Mouse (Mus musculus) cerebellum, postnatal 36 days (tissue): ENCODE data around the gene Taok3.

Experiments
- DNase-seq, 2 experiments: peaks; one replicate each; pipeline ENCODE4 v3.0.0; 2021 to 2022; ENCODE audit warnings: mixed read lengths in 2 of 2

The Taok3 gene

DNA sequence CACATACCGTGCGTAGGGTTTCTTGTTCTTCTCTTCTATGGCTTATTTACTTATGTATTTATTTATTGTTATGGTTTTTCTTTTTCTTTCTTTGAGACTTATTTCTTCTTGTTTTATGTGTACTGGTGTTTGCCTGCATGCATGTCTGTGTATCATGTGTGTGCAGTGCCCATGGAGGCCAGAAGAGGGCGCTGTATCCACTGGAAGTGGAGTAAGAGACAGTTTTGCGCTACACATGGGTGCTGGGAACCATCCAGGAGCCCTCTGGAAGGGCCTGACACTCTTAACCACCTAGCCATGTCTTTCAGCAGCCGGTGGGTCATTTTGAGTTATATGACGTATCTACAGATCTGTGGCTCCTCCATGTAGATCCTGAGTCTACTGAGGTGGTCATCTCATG lies 64.9 kb downstream of the Taok3 start:
- no peak for DNase-seq

- no peak for DNase-seq
These were observed 65.7 kb downstream of the Taok3 start for GRCm38 (mm10) chr5:117185673-117186072.

GRCm38 (mm10) chr5:117192061-117192460 lies 72.1 kb downstream of the Taok3 start:
- DNase-seq = peak; percentile 54 to 63

- no peak for DNase-seq
These were observed 73.8 kb downstream of the Taok3 start for GRCm38 (mm10) chr5:117193748-117194147.

DNA sequence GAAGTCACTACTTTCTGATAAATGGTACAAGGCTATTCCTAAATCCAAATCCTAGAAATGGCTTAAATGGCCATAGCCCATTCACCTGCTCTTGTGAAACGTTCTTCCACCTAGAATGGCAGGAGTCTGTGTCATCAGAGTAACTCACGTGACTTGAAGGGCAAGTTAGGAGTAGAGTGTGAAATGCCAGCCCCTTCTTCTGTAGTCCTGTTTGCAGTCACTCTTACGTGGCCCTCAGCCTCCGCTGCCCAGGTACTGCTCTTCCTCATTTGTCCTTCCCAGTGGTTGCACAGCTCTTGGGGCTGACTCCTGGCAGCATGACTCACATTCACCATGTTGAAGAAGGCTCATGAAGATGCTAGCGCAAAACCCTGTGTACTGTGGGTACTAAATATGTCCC lies 74.7 kb downstream of the Taok3 start:
- DNase-seq = no peak

DNA sequence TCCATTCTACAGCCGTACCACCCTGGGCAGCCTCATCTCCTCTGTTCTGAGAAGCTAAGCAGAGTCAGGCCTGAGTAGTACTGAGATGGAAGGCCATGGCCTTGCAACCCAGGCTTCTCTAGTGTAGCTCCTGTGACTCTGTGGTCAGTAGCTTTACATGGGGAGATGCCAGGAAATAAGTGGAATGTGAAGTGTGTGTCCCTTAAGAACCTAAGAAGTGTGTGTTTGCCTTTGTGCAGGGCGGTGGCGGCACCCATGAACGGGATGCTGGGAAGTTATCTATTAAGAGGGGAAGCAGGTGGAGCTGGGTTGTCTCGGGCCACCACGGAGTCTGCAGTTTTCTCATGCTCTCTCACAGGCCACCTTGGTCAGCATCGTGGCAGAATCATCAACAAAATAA lies 76.6 kb downstream of the Taok3 start:
- DNase-seq = no peak

DNA sequence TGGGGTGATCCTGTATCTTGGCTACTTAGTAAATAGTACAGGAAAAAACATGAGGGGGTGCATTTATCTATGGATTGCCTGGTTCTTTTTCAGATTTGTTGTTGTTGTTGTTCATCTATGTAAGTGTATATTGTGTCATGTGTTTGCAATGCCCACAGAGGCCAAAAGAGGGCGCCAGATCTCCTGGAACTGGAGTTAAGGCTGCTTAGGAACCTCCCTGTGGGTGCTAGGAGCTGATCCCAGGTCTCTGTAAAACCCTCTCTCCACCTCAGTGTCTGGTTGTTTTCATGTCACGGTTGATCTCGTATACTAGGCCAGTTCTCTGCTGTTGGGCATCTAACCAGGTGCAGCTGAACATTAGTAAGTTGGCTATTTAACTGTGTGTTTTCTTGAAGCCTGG lies 78.5 kb downstream of the Taok3 start:
- no peak for DNase-seq

GRCm38 (mm10) chr5:117207286-117207685 lies 87.4 kb downstream of the Taok3 start:
- peak; percentile 34 to 41 for DNase-seq

DNA sequence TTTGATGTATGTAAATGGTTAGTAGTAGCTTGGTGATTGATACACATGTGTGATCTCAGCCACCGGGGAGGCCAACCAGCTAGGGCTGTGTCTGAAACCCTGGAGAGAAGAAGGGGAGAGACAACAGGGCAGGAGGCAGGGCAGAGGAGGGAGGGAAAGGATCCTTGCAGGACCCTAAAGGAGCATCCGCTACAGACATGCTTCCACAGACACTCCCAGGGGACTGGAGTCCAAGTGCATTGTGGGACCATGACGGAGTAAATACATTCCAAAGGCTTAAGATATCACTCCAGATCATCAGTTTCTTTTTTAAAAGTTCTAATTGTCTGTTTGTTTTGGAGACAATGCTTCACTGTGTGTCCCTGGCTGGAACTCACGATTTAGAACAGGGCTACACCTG lies 94.1 kb downstream of the Taok3 start:
- no peak for DNase-seq

DNA sequence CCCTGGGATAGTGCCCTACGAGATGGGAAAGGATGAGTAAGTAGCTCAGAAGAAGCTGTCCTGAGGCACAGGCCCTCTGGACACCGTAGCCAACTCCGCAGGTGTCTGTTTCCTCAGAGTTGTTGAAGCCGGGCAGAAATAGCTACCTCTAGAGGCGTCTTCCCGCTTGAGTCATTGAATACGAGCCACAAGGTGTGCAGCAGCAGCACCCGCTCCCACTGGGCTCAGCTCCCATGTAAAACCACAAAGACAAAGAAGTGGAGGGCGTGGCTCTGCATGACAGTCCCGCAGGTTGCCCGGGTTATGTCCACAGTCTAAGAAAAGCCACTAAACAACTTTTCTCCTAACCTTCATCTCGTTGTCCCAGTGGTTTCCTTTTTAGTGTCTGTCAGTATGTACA lies 111.1 kb downstream of the Taok3 start:
- no peak for DNase-seq

DNA sequence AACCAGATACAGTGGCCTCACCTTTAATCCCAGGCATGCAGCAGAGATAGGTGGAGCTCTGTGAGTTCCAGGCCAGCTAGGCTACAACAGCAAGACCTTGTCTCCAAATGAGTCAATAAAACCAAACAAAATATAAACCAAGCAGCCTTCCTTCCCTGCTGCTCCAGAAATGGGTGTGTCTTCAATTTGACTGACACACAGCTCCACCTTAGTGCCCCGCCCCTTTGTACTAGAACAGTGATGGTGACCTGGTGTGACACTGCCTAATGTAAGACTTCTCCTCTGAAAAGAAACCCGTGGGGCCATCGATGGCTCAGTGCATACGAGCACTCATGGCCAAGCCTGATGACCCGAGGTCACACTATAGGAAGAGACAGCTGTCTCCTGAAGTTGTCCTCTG lies 116.6 kb downstream of the Taok3 start:
- no peak for DNase-seq

DNA sequence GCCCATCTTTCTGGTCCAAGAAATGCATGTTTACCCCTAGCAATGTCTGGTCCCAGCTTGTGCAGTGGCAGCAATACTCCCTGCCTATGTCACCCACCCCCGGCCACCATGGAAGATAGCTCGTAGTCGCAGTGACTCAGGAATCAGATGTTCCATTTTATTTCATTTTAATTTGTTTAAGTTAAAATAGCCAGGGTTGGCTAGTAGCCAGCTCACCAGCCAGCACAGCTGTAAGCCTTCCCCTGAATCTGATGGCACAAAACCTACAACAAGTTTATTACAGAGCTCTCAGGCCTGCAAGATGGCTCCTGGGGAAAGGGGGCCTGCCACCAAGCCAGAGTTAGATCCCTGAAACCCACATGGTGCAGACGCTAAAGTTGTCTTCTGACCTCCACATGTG lies 119.2 kb downstream of the Taok3 start:
- DNase-seq = no peak

- DNase-seq = peak in 1 of 2 experiments; percentile 33
These were observed 120.4 kb downstream of the Taok3 start for GRCm38 (mm10) chr5:117240321-117240731.

GRCm38 (mm10) chr5:117240761-117241322 lies 120.9 kb downstream of the Taok3 start:
- DNase-seq = peak; percentile 58 to 69

DNA sequence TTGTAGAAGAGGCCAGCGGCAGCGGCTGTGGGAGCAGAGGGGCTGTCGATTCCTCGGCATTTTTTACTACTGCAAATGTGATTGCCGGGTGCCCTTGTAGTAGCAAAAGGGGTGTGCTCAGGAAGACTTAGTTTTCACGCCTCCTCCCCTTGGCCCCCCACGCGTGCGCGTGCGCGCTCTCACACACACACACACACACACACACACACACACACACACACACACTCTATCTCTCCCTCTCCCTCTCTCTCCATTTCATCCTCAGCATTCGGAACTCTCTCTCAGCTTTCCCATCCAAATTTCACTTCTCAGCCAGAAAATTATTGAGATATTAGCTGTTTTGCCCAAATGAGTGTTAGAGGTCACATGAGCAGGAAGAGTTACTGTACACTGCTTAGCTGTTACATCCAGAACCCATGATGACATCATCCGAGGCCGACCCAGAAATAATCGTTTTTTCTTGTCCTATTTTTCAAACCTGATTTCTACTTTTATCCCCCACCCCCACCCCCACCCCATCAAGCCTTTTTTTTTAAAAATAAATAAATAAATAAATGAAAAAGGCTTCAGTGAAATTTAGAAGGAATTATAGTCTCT lies 122.1 kb downstream of the Taok3 start:
- DNase-seq = peak; percentile 74 to 75

DNA sequence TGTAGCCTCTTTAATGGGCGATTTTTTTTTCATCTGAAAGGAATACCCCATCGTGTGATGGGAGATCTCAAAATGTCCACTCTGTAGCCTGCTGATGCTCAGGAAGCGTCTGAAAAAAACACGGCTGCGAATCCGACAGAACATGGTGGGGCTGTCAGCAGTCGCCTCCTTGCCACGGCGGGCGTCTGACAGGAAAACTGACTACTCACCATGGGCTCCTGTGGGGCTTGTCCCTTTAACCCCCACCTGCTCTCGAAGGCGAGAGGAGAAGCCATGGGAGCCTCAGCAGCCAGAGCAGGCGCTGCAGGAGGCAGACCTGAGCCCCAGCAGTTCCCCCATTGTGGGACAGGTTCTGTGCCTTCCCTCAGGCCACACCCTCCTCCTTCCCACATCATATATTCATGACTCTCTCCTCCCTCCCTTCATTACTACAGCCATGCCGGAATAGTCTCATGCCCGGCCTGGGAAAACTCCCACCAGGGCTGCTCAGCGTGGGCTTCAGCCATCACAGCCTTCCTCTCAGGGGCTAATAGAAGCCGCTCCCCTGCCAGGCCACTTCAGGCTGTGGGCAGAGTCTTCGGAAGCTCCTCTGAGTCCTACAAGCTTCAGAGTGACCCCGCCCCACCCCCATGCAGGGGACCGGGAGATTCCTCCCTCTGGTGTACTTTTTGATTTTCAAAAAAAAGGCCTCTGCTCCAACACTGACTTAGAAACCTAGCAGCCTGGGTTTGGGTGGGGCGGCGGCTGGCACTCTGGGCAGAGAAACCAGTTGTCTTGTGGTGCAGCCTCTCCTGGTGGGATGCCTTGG lies 122.9 kb downstream of the Taok3 start:
- DNase-seq = peak; percentile 45 to 46

DNA sequence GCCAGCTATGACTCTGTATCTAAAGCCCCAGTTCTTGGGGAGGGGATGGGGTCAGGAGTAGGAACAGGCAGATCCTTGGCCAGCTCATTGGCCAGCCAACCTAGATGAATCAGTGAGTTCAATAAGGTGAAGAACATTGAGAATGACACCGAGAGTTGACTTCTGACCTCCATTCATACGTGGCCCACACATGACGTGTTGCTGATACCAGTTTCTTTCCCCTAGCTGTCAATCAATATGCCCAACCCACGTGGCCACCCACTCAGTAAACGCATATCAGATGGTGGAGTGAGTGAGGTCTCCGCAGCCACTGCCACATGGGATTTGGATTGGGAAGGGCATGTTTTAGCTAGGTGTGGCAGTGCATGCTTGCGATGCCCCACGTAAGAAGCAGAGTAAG lies 125.2 kb downstream of the Taok3 start:
- no peak for DNase-seq

- DNase-seq = peak in 1 of 2 experiments; percentile 31
These were observed 128.4 kb downstream of the Taok3 start for GRCm38 (mm10) chr5:117248351-117248750.

DNA sequence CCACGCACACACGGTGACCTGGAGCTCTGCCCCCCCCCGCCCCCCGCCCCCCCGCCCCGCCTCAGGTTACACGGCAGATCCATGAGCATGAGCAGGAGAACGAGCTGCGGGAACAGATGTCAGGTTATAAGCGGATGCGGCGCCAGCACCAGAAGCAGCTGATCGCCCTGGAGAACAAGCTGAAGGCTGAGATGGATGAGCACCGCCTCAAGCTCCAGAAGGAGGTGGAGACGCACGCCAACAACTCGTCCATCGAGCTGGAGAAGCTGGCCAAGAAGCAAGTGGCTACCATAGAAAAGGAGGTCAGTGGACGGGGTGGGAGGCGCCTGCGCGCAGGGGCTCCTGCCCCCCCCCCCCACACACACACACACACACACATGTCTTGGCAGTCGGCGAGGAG lies 130.9 kb downstream of the Taok3 start:
- no peak for DNase-seq

GRCm38 (mm10) chr5:117251763-117252162 lies 131.8 kb downstream of the Taok3 start:
- no peak for DNase-seq

- no peak for DNase-seq
These were observed 138.3 kb downstream of the Taok3 start for GRCm38 (mm10) chr5:117258276-117258675.

GRCm38 (mm10) chr5:117263566-117263965 lies 143.6 kb downstream of the Taok3 start:
- no peak for DNase-seq

DNA sequence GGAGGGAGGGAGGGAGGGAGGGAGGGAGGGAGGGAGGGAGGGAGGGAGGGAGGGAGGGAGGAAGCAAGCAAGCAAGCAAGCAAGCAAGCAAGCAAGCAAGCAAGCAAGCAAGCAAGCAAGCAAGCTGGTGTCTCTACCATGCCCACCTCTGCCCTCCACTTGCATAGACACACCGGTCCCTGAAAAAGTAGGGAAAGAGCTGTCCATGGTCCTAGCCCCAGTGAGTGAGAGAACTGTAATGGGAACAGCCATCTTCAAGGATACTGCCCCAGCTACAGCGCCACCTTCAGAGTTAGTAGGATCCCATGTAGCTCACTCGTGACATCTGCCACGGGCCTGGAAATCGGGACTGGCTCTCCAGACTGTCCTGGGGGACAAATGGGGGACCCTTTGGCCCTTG lies 144.8 kb downstream of the Taok3 start:
- no peak for DNase-seq

DNA sequence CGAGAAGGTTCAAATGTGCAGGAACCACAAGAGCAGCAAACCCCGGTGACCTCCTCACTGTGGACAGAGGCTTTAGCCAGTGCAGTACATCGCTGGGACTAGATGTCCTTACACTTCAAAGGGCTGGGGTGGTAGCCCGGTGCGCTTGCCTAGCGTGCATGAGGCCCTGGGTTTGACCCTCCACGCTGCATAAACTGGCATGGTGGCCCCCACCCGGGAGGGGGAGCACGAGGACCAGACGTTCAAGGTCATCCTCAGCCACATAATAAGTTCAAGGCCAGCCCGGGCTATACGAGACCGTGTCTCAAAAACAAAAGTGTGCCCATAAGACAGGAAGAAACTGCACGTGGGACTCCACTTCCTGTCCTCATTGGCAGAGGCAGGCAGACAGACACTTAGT lies 148.0 kb downstream of the Taok3 start:
- DNase-seq = no peak
